Mouse (Mus musculus) hematopoietic stem cell, adult 5-6 weeks (primary cell): ENCODE results near the gene Stub1. TPM values are rescaled to one million over a fixed set of nuclear protein-coding genes. Genes with fewer than 3 reads are reported as not detected.
"Not testable (repeated sequence)": the region's sequence is repeated elsewhere in the genome, so short reads cannot be mapped to it uniquely, and the experiment has no call there.

Source experiments
- ATAC-seq, 2 experiments: fragments of 125-278 bp in 1 of 2; replicated peaks in 1 of 2; 2 replicates each; pipeline ENCODE4 v1.8.0; 2016 to 2017; ENCODE audit warnings: inconsistent platforms in 2 of 2, mild to moderate bottlenecking in 2 of 2, moderate number of reproducible peaks in 2 of 2, low read depth in 1 of 2, moderate TSS enrichment in 1 of 2; ENCODE audit not compliant: low FRiP score in 2 of 2, poor library complexity in 2 of 2, severe bottlenecking in 2 of 2, insufficient read depth in 1 of 2, low TSS enrichment in 1 of 2
- total RNA-seq: library from RNA; stranded (forward); fragments of 172-1452, 232-1000 nt; gene quantifications from 2 replicates; pipeline ENCODE4 v1.2.3, GENCODE M21; 2017

Gene Stub1
- total RNA-seq, 1 experiment from 2014 or later, result 84.8 TPM

DNA sequence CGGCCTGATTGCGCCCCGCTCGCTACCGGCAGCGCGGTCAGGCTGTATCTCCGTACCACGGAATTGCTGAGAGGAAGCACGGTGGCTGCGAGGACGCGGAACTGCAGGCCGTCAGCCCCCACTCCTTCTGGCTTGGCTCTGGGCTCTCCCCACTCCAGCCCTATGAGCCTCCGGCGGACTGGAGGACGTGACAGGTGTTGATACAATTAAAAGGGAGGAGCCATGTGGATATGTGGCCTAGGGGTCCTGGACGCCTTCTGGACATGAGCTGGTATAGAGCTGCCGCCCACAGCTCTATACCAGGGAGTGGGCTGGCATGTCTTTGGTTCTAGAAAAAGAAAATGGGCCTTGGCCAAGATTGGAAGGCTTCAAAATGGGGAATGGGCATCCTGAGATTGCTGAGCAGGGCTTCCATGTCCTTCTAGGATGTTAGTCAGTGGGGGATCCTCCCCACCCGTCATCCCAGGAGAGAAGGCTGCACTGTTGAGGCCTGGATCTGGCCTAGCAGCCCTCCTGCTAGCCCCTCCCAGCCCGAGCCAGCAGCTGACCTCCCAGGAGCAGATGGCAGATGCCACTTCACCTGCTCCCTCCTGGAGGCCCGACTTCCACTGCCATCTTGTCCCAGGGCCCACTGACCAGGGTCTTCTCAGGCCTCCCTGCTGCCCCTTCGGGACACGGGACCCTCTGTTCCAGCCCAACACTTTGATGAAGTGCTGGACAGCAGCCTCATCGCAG lies 23.4 kb downstream of the Stub1 start:
- no peak for ATAC-seq

DNA sequence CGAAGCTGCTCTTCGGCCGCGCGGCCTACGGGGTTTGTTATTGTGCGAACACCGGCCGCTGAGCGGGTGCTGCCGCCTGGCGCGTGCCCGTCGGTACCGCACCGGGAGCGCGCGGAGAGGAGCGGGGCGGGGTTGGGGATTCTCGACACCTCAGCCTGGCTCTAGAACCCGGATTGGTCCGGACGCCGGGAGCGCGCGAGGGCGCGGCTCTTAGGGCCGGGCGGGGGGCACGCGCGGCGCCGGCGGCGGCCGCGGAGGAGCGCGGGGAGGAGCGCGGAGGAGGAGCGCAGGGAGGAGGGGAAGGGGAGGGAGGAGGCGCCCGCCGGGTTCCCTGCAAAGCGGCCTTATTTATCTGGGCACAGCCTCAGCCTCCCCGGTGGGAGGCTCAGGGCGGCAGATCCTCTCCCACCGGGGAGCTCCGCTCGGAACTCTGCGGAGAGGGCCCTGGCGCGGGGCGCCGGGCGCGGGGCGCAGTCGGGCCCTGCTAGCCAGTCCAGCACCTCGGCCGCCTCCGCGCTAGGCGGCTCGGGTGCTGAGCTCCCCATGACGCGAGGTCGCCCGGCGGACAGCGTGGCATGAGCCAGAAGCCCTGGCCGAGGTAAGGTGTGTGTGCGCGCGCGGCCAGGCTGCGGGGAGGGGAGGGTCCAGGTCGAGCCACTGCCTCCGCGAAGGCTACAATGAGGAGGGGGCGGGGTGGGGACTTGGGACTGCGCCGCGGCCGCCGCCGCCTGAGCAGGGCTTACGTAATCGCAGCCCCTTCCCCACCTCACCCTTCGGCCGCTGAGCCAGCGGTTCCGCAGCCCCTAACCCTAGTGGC lies 24.2 kb downstream of the Stub1 start, which contains the start of gene Fbxl16:
TSS of gene Fbxl16 (plus strand) at position 297 of the 817 bp plus-strand sequence.
- ATAC-seq, result no peak

DNA sequence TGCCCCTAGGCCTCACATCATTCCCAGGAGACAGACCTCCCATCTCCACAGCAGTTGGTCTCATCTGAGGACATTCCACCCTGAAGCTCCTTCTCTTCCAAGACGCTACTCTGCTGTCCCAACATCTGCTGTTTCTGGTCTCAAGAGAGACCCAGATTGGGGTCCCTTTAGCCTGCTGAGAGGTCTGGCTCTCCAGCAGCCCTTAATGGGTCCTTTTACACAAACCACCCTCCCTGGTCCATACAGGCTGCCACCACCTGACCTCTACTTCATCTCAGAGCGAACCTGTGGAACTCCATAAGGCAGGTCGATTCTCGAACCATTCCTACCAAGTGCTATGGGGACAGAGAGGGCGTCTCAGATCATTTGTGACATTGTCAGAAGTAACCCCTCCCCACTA lies 25.2 kb downstream of the Stub1 start:
- ATAC-seq, result no peak

- ATAC-seq, result not testable (repeated sequence)
Measured at GRCm38 (mm10) chr17:25807452-25807851, 25.8 kb downstream of the Stub1 start.

DNA sequence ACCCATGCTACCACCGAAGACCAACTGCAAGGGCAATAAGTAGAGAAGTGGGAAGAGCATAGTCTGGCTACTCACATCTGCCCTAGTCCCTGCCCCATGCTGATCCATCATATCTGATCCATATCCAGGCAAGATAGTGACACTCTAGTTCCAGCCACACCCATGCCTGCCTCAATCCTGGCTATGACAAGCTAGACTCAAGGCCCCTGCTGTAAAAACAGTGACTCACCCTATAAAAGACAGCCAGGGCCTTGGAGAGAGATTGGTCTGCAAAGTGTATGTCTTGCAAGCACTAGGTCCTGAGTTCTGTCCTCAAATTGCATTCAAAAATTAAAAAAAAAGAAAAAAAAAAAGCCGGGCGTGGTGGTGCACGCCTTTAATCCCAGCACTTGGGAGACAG lies 26.7 kb downstream of the Stub1 start:
- ATAC-seq, result no peak

- ATAC-seq, result no peak
Measured at GRCm38 (mm10) chr17:25802825-25803517, 30.2 kb downstream of the Stub1 start.

GRCm38 (mm10) chr17:25801029-25801428 lies 32.2 kb downstream of the Stub1 start:
- ATAC-seq, result peak; percentile 81 to 83

- peak; percentile 66 to 74 for ATAC-seq
Measured at GRCm38 (mm10) chr17:25796951-25797369, 36.2 kb downstream of the Stub1 start, which contains the start of gene Metrn. Gene Metrn (minus strand): TSS chr17:25797136.

GRCm38 (mm10) chr17:25796211-25796771 lies 36.9 kb downstream of the Stub1 start:
- ATAC-seq, result no peak

DNA sequence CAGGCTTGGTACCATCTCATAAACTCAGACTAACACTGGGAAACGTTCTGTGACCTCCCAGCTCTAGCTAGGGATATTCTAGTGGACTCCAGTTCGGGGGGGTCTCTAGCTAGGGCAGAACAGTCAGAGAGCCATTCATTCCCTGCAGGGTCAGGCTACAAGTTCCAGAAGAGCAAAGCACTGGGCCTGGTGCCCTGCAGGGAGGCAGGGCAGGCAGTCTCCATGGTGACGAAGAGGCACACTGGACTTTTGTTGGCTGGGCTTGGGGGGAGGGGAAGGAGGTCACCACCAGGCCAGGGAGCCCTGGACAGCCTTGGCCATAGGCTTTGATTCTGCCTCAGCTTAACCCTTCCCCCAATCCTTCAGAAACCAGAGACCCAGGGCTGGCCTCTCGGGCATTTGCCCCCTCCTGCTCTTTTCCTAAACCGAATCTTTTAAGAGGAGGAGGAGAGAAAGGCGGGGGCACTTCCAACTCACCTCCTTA lies 37.6 kb downstream of the Stub1 start, which contains the start of gene AC134908.4:
TSS of gene AC134908.4 (minus strand) at position 51 of the 484 bp plus-strand sequence.
- ATAC-seq, result no peak

DNA sequence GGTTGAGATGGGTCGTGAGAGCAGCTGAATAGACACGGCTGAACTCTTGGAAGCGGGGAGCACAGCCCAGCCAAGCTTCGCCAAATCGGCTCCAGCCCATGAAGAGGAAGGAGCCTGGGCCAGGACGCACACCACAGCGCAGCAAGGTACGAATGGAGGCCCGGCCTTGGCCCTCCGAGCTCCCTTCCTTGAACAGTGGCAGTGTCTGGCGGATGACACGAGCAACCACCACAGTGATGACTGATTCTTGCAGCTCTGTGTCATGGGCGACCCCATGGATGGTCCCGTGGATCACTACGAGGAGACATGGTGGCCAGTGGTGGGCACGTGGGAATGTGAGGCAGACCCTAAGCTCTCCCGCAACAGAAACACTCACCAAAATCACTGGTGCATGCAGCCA lies 38.2 kb downstream of the Stub1 start:
- no peak for ATAC-seq

DNA sequence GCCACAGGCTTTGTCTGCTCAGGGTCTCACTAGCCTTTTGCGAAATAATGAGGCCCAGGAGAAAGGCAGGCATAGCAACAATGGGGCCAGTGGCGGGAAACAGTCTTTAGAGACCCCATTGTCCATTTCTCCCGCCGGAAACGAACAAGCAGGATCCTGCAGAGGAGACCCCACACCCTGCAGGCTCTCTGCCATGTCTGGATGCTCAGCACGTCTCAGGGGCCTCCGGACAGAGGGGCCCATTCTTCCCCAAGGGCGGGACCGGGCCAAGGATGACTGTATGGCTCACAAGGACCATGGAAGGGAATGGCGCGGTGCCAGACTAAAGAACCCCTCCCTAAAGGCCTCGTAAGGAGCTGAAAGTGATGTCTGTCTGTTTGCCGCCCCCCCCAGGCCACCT lies 39.0 kb downstream of the Stub1 start:
- no peak for ATAC-seq

- peak; percentile 36 to 62 for ATAC-seq
Measured at GRCm38 (mm10) chr17:25792615-25793014, 40.6 kb downstream of the Stub1 start, which contains the start of gene Fam173a. Gene Fam173a (minus strand): TSS chr17:25792901.

DNA sequence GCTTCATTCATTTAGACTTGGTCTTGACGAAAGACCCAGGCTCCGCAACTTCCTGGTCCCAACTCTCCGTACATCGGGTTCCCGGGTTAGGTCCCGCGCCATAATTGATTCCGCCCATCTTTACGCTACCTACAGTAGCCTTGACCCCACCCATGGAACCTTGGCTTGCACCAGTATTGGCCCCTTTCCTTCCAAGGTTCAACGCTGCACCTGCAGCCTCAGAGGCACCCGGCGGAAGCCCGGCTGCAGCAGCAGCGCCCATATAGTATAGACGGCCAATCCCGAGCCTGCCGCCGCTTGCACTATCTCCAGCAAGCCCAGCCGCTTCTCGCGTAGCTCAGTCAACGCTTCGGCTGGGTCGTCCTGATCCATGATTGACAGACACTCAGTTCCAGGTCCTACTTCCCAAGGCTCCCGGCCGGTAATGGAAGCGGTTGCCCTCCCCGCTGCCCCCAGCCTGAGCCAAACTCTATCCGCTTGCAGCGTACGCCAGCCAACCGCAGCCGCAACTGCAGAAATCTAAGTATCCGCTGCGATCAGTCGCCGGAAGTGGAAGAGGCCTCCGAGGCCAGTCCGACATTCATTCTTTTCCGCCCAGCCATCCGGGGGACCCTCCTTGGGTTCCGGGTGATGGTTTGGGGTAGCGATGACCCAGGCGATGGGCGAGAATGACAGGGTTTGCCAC lies 41.2 kb downstream of the Stub1 start:
- peak; percentile 42 to 68 for ATAC-seq

DNA sequence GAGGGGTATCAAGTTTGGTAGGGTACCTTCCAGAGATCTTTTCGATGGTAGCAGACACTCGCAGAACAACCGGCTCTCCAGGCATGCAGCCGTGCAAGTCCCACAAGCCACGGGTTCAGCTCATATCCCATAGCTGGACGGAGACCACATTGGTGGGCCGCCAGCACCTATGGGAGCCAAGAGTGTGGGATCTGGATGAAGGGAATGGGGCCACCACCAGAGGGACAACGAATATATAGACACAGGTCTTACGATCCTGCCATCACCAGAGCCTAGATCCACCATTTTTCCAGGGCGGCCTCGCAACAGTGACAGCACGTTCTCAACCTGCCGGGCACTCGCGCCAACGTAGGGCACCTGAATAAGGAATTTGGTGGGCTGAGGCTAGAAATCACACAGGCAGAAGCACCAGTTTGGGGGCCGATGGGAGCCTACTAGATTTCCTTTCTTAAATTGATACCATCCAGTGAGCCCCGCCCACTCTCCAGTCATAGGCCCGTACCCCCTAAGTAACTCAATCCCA lies 41.8 kb downstream of the Stub1 start:
- ATAC-seq, result no peak

GRCm38 (mm10) chr17:25786781-25787504 lies 46.3 kb downstream of the Stub1 start:
- ATAC-seq, result no peak
